ENCODE assay signal across 8 mouse cellular contexts in genomic region chr17:30752370-30752818, GRCm38 (mm10).
DNase-seq lines count a peak whose midpoint lies in the region; ATAC-seq lines count a peak whose summit lies in the region.
"Had no signal": no experiment of that assay in that cellular context is flagged by ENCODE, and none has a peak within 500 bp of the region (broad histone marks: within the 10 kb centered on the region; RNA-seq: fewer than 3 reads in every experiment).

No protein-coding gene starts in this region.

- 70% methylated on average over 12 of the region's 12 CpGs for WGBS in intestine, embryonic 15.5 days

- peak; percentile 15 for DNase-seq in urinary bladder, postnatal 14 days (ENCODE audit: low spot score)
- no peak for DNase-seq in urinary bladder, postnatal 4 days (ENCODE audit: low spot score in 2 of 2)
- peak; percentile 45 to 57 for DNase-seq in frontal cortex, postnatal 14 days (ENCODE audit: low spot score in 2 of 2)
- DNase-seq in left cerebral cortex, postnatal 36 days (ENCODE audit: low spot score in 2 of 2) = peak; percentile 38 to 56
- DNase-seq in adrenal gland, postnatal 14 days = no peak
- no peak for DNase-seq in embryo, embryonic 9.5 days (ENCODE audit: extremely low spot score)
- DNase-seq: heart, postnatal 4 days had no signal

- no peak overlapping the region for H3K9ac ChIP-seq in intestine, embryonic 15.5 days

- no peaks in the 10 kb centered on the region for H3K9me3 ChIP-seq in intestine, embryonic 15.5 days

- H3K36me3 ChIP-seq in intestine, embryonic 15.5 days = no peaks in the 10 kb centered on the region

- intact Hi-C loops in left cerebral cortex, postnatal 36 days (cut with DNase I) = no loop called here

- no peak overlapping the region for H3K4me3 ChIP-seq in intestine, embryonic 15.5 days (replicated peaks)

- H3K27me3 ChIP-seq in intestine, embryonic 15.5 days (replicated peaks) = no peaks in the 10 kb centered on the region

- H3K4me2 ChIP-seq in intestine, embryonic 15.5 days (replicated peaks) = no peak overlapping the region

- ATAC-seq in intestine, embryonic 15.5 days = no peak

- no peaks in the 10 kb centered on the region for H3K4me1 ChIP-seq in intestine, embryonic 15.5 days (replicated peaks)

- H3K27ac ChIP-seq in intestine, embryonic 15.5 days = no peak overlapping the region

Comparison
In these comparisons a context has a peak if more than half of its experiments do, and no peak if none do; other contexts are left out.
1. DNase-seq: peak in urinary bladder, postnatal 14 days (single experiment), frontal cortex, postnatal 14 days (2 of 2) and left cerebral cortex, postnatal 36 days (2 of 2); none in urinary bladder, postnatal 4 days (0 of 2), adrenal gland, postnatal 14 days (single experiment) and embryo, embryonic 9.5 days (single experiment).